Mouse (Mus musculus): ENCODE results near the gene Clcnka. TPM values are rescaled to one million over a fixed set of nuclear protein-coding genes. Genes with fewer than 3 reads are reported as not detected.

Gene Clcnka
- polyA plus RNA-seq (2014; fragmentation: Nextera tagmentation; extraction: Ambion mirVana) = 0.20 and 0.56 TPM in 2 replicates

- H3K4me1 ChIP-seq (replicated peaks; ENCODE audit: control insufficient read depth, insufficient read depth, low read length) = no peaks in the 10 kb centered on the region
- no peak for ATAC-seq (ENCODE audit: low FRiP score)
- WGBS = 65% methylated on average over 12 of the region's 12 CpGs
- no peaks in the 10 kb centered on the region for H3K36me3 ChIP-seq (replicated peaks; ENCODE audit: control insufficient read depth, insufficient read depth)
- no peak within 1 kb of the TSS for H3K4me2 ChIP-seq (replicated peaks)
- H3K27me3 ChIP-seq (ENCODE audit: control insufficient read depth, insufficient read depth, low read length) = 0 out of 2 replicates have a peak, but pooled peaks cover 4% of the 10 kb centered on the region
- no peak within 1 kb of the TSS for H3K27ac ChIP-seq
- DNase-seq (ENCODE audit: low spot score) = no peak
- no peaks in the 10 kb centered on the region for H3K9me3 ChIP-seq (ENCODE audit: control insufficient read depth, low read length)
- no peak within 1 kb of the TSS for H3K4me3 ChIP-seq (replicated peaks; ENCODE audit: low read length)
- no peak within 1 kb of the TSS for H3K9ac ChIP-seq
Observed at GRCm38 (mm10) chr4:141398545-141398944, at the start of gene Clcnka. Gene Clcnka (minus strand): TSS chr4:141398724.

- Histone ChIP-seq H3K4me2 (replicated peaks) (no peak overlapping the region; the same call in 1 of the 2 replicates), H3K9me3 (ENCODE audit: control insufficient read depth, low read length) (no peaks in the 10 kb centered on the region), H3K27me3 (ENCODE audit: control insufficient read depth, insufficient read depth, low read length) (no peaks in the 10 kb centered on the region), H3K9ac (no peak overlapping the region), H3K36me3 (replicated peaks; ENCODE audit: control insufficient read depth, insufficient read depth) (peaks cover 31% of the 10 kb centered on the region), H3K4me3 (replicated peaks; ENCODE audit: low read length) (no peak overlapping the region), H3K4me1 (replicated peaks; ENCODE audit: control insufficient read depth, insufficient read depth, low read length) (peaks cover 7% of the 10 kb centered on the region), H3K27ac (no peak overlapping the region)
- 80% methylated on average over 7 of the region's 7 CpGs for WGBS
- no peak for DNase-seq (ENCODE audit: low spot score)
- ATAC-seq (ENCODE audit: low FRiP score) = no peak
Observed at GRCm38 (mm10) chr4:141446211-141446610, 47.7 kb upstream of the Clcnka start.

GRCm38 (mm10) chr4:141445328-141445720 is 46.8 kb upstream of the Clcnka start:
- peak overlapping the region; percentile 83 for H3K27ac ChIP-seq
- H3K4me1 ChIP-seq (replicated peaks; ENCODE audit: control insufficient read depth, insufficient read depth, low read length) = peaks cover 7% of the 10 kb centered on the region
- WGBS = 15% methylated on average over 14 of the region's 14 CpGs
- no peaks in the 10 kb centered on the region for H3K27me3 ChIP-seq (ENCODE audit: control insufficient read depth, insufficient read depth, low read length)
- peak overlapping the region; percentile 61 for H3K4me2 ChIP-seq (replicated peaks)
- DNase-seq (ENCODE audit: low spot score) (no peak), ATAC-seq (ENCODE audit: low FRiP score) (no peak)
- peaks cover 31% of the 10 kb centered on the region for H3K36me3 ChIP-seq (replicated peaks; ENCODE audit: control insufficient read depth, insufficient read depth)
- peak overlapping the region; percentile 92 for H3K4me3 ChIP-seq (replicated peaks; ENCODE audit: low read length)
- H3K9me3 ChIP-seq (ENCODE audit: control insufficient read depth, low read length) = no peaks in the 10 kb centered on the region
- peak overlapping the region; percentile 95 for H3K9ac ChIP-seq

GRCm38 (mm10) chr4:141444451-141445327 is 46.2 kb upstream of the Clcnka start, which contains the start of gene Zbtb17:
Gene Zbtb17 (plus strand): TSS chr4:141444654.
- DNase-seq (ENCODE audit: low spot score) = peak; percentile 94
- WGBS = under 1% methylated on average over 68 of the region's 102 CpGs
- no peaks in the 10 kb centered on the region for H3K27me3 ChIP-seq (ENCODE audit: control insufficient read depth, insufficient read depth, low read length)
- H3K4me1 ChIP-seq (replicated peaks; ENCODE audit: control insufficient read depth, insufficient read depth, low read length) = peaks cover 7% of the 10 kb centered on the region
- H3K9me3 ChIP-seq (ENCODE audit: control insufficient read depth, low read length) = no peaks in the 10 kb centered on the region
- H3K9ac ChIP-seq = peak within 1 kb of the TSS; percentile 95
- peaks cover 28% of the 10 kb centered on the region for H3K36me3 ChIP-seq (replicated peaks; ENCODE audit: control insufficient read depth, insufficient read depth)
- ATAC-seq (ENCODE audit: low FRiP score) = peak; percentile 94
- H3K27ac ChIP-seq = peak within 1 kb of the TSS; percentile 83
- peak within 1 kb of the TSS; percentile 92 for H3K4me3 ChIP-seq (replicated peaks; ENCODE audit: low read length)
- H3K4me2 ChIP-seq (replicated peaks) = peak within 1 kb of the TSS; percentile 61

GRCm38 (mm10) chr4:141443641-141444429 is 45.3 kb upstream of the Clcnka start:
- Histone ChIP-seq H3K36me3 (replicated peaks; ENCODE audit: control insufficient read depth, insufficient read depth) (peaks cover 20% of the 10 kb centered on the region), H3K27ac (no peak overlapping the region), H3K4me2 (replicated peaks) (peak overlapping the region; percentile 59), H3K4me3 (replicated peaks; ENCODE audit: low read length) (peak overlapping the region; percentile 92), H3K9ac (peak overlapping the region; percentile 95), H3K27me3 (ENCODE audit: control insufficient read depth, insufficient read depth, low read length) (no peaks in the 10 kb centered on the region), H3K4me1 (replicated peaks; ENCODE audit: control insufficient read depth, insufficient read depth, low read length) (peaks cover 7% of the 10 kb centered on the region), H3K9me3 (ENCODE audit: control insufficient read depth, low read length) (no peaks in the 10 kb centered on the region)
- DNase-seq (ENCODE audit: low spot score) (no peak), ATAC-seq (ENCODE audit: low FRiP score) (no peak)
- 52% methylated on average over 11 of the region's 11 CpGs for WGBS

- DNase-seq (ENCODE audit: low spot score) = no peak
- Histone ChIP-seq H3K27ac (no peak overlapping the region), H3K9ac (no peak overlapping the region), H3K9me3 (ENCODE audit: control insufficient read depth, low read length) (no peaks in the 10 kb centered on the region), H3K27me3 (ENCODE audit: control insufficient read depth, insufficient read depth, low read length) (no peaks in the 10 kb centered on the region), H3K4me2 (replicated peaks) (no peak overlapping the region), H3K36me3 (replicated peaks; ENCODE audit: control insufficient read depth, insufficient read depth) (no peaks in the 10 kb centered on the region), H3K4me3 (replicated peaks; ENCODE audit: low read length) (no peak overlapping the region), H3K4me1 (replicated peaks; ENCODE audit: control insufficient read depth, insufficient read depth, low read length) (peaks cover 6% of the 10 kb centered on the region)
- ATAC-seq (ENCODE audit: low FRiP score) = no peak
Observed at GRCm38 (mm10) chr4:141440877-141441276, 42.4 kb upstream of the Clcnka start.

- 85% methylated on average over 12 of the region's 12 CpGs for WGBS
- H3K4me3 ChIP-seq (replicated peaks; ENCODE audit: low read length) = no peak overlapping the region
- no peaks in the 10 kb centered on the region; the same call in 1 of the 2 replicates for H3K4me1 ChIP-seq (replicated peaks; ENCODE audit: control insufficient read depth, insufficient read depth, low read length)
- no peaks in the 10 kb centered on the region for H3K27me3 ChIP-seq (ENCODE audit: control insufficient read depth, insufficient read depth, low read length)
- ATAC-seq (ENCODE audit: low FRiP score) (no peak), DNase-seq (ENCODE audit: low spot score) (no peak)
- H3K9ac ChIP-seq = no peak overlapping the region
- no peaks in the 10 kb centered on the region for H3K9me3 ChIP-seq (ENCODE audit: control insufficient read depth, low read length)
- no peak overlapping the region for H3K4me2 ChIP-seq (replicated peaks)
- no peaks in the 10 kb centered on the region for H3K36me3 ChIP-seq (replicated peaks; ENCODE audit: control insufficient read depth, insufficient read depth)
- H3K27ac ChIP-seq = no peak overlapping the region
Observed at GRCm38 (mm10) chr4:141439083-141439803, 40.7 kb upstream of the Clcnka start.

GRCm38 (mm10) chr4:141435974-141436373 is 37.5 kb upstream of the Clcnka start, which contains the start of gene Srarp:
Gene Srarp (minus strand): TSS chr4:141436105.
- ATAC-seq (ENCODE audit: low FRiP score) = no peak
- Histone ChIP-seq H3K9me3 (ENCODE audit: control insufficient read depth, low read length) (no peaks in the 10 kb centered on the region), H3K4me2 (replicated peaks) (no peak within 1 kb of the TSS), H3K4me1 (replicated peaks; ENCODE audit: control insufficient read depth, insufficient read depth, low read length) (no peaks in the 10 kb centered on the region), H3K9ac (no peak within 1 kb of the TSS), H3K4me3 (replicated peaks; ENCODE audit: low read length) (no peak within 1 kb of the TSS), H3K36me3 (replicated peaks; ENCODE audit: control insufficient read depth, insufficient read depth) (no peaks in the 10 kb centered on the region), H3K27me3 (ENCODE audit: control insufficient read depth, insufficient read depth, low read length) (no peaks in the 10 kb centered on the region), H3K27ac (no peak within 1 kb of the TSS)
- DNase-seq (ENCODE audit: low spot score) = no peak
- 92% methylated on average over 1 of the region's 1 CpGs for WGBS

All from hindbrain, embryonic 14.5 days (tissue).